Mouse (Mus musculus) hindbrain, postnatal 0 days (tissue): ENCODE data around the gene 1110059E24Rik. TPM values are rescaled to one million over a fixed set of nuclear protein-coding genes. Genes with fewer than 3 reads are reported as not detected.
"Not testable (repeated sequence)": the region's sequence is repeated elsewhere in the genome, so short reads cannot be mapped to it uniquely, and the experiment has no call there.

ENCODE experiments used
- ATAC-seq: fragments of 200-750 bp; cut with Nextera tagmentation; 2 replicates; pipeline ENCODE4 v1.8.0; 2017; ENCODE audit warnings: mild to moderate bottlenecking, moderate TSS enrichment, moderate library complexity
- DNase-seq: peaks from one replicate; pipeline ENCODE4 v3.0.0-alpha.2; 2015; ENCODE audit warnings: low spot score
- H3K27ac ChIP-seq: fragments of 300-500 bp; sonication (generic); 2 replicates; pipeline ENCODE4 v1.5.1; 2014; ENCODE audit warnings: mild to moderate bottlenecking
- H3K27me3 ChIP-seq: fragments of 300-500 bp; sonication (generic); 2 replicates; pipeline ENCODE4 v1.6.1; 2014; ENCODE audit warnings: low read length, mixed read lengths; ENCODE audit not compliant: insufficient read depth
- H3K36me3 ChIP-seq: fragments of 300-500 bp; sonication (generic); 2 replicates; pipeline ENCODE4 v1.6.1; 2014; ENCODE audit warnings: low read length, mixed read lengths; ENCODE audit not compliant: insufficient read depth
- H3K4me1 ChIP-seq: fragments of 300-500 bp; sonication (generic); 2 replicates; pipeline ENCODE4 v1.6.1; 2014; ENCODE audit warnings: antibody characterized with exemption, low read length, mixed read lengths; ENCODE audit not compliant: insufficient read depth
- H3K4me2 ChIP-seq: fragments of 300-500 bp; sonication (generic); 2 replicates; pipeline ENCODE4 v1.6.1; 2014; ENCODE audit warnings: low read depth, mild to moderate bottlenecking, low read length, moderate library complexity, mixed read lengths
- H3K4me3 ChIP-seq: fragments of 300-500 bp; sonication (generic); 2 replicates; pipeline ENCODE4 v1.5.1; 2014; ENCODE audit warnings: low read length
- H3K9ac ChIP-seq: fragments of 300-500 bp; sonication (generic); replicated peaks from 2 replicates; pipeline ENCODE4 v1.6.1; 2014; ENCODE audit warnings: mild to moderate bottlenecking, low read length, moderate library complexity, mixed read lengths
- H3K9me3 ChIP-seq: fragments of 300-500 bp; sonication (generic); 2 replicates; pipeline ENCODE4 v1.6.1; 2016; ENCODE audit warnings: low read length, mixed read lengths
- CTCF ChIP-seq: IDR thresholded peaks from 2 replicates; pipeline ENCODE4 v1.5.1; 2016; ENCODE audit warnings: antibody characterized with exemption, control low read depth, low read depth
- WGBS: fragments of 180-500 bp; shearing (Covaris S2); extraction: QIAGEN DNeasy Blood & Tissue Kit; methylation state at CpG from one replicate; pipeline ENCODE4 v1.1.7; 2014; 5-methylcytosine and 5-hydroxymethylcytosine counted together
- polyA plus RNA-seq: library from polyadenylated mRNA; unstranded; fragments of >200 nt; fragmentation: Nextera tagmentation; extraction: Ambion mirVana; gene quantifications from 2 replicates; pipeline ENCODE4 v1.2.1, GENCODE M21; 2015
- total RNA-seq: library from RNA; depleted of rRNA; stranded (reverse); fragments of >200 nt; gene quantifications from 2 replicates; pipeline ENCODE4 v1.2.3, GENCODE M21; 2014

1110059E24Rik gene
- total and polyA plus RNA-seq, 2 experiments from 2014 or later, result 19.0 to 53.3 TPM

DNA sequence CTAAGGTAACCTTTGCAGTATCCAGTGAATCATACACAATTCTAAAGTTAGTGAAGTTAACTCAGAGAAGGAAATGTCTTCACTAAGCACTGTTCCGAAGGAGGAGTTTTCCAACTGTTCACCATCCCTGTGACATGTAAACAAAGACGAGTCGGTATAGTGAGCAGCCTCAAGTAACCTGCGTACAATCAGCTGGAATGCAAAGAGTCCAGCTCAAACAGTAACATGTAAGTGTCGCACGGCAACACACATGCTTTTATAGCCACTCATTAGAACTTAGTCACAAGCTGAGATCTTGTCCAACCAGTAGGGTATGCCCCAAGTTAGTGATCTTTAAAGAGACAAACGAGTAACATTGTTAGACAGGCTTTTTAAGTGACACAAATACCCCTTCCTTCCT is 15.1 kb downstream of the 1110059E24Rik start:
- ATAC-seq, result no peak
- H3K27ac ChIP-seq, result no peak overlapping the region

DNA sequence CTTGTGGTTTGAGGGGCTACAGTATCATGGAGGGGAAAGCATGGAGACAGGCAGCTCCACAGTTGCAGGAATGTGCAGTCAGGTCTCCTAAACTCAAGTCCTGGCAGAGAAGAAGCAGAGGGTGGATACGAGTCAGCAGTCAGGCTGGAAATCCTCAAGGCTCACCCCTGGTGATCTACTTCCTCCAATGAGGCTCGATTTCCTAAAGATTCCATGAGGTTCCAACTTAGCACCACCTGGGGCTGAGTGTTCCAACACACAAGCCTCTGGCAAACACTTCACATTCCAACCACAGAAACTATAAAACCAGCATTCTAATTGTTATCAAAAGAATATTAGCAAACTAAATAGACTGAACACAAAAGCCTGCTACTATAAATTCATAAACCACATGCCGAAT is 15.9 kb downstream of the 1110059E24Rik start:
- Histone ChIP-seq H3K9me3 (no peaks in the 10 kb centered on the region), H3K4me1 (no peaks in the 10 kb centered on the region), H3K4me2 (no peak overlapping the region), H3K4me3 (no peak overlapping the region), H3K9ac (no peak overlapping the region), H3K36me3 (no peaks in the 10 kb centered on the region), H3K27ac (no peak overlapping the region), H3K27me3 (no peaks in the 10 kb centered on the region)
- no peak for ATAC-seq
- 83% methylated on average over 3 of the region's 3 CpGs for WGBS
- no peak for DNase-seq
- no peak for TF ChIP-seq CTCF

More for the DNA sequence above, 15.1 kb downstream of the 1110059E24Rik start:
- H3K36me3 ChIP-seq, result no peaks in the 10 kb centered on the region
- DNase-seq, result no peak
- H3K9me3 ChIP-seq, result no peaks in the 10 kb centered on the region
- no peaks in the 10 kb centered on the region for H3K4me1 ChIP-seq
- H3K9ac ChIP-seq, result no peak overlapping the region
- H3K4me2 ChIP-seq, result no peak overlapping the region
- 88% methylated on average over 7 of the region's 7 CpGs for WGBS
- no peaks in the 10 kb centered on the region for H3K27me3 ChIP-seq
- H3K4me3 ChIP-seq, result no peak overlapping the region
- TF ChIP-seq CTCF, result no peak

GRCm38 (mm10) chr19:21635406-21635805 is 17.4 kb downstream of the 1110059E24Rik start:
- no peak for TF ChIP-seq CTCF
- H3K4me1 ChIP-seq, result no peaks in the 10 kb centered on the region
- no peak overlapping the region for H3K27ac ChIP-seq
- H3K4me2 ChIP-seq, result no peak overlapping the region
- no peak overlapping the region for H3K9ac ChIP-seq
- DNase-seq (no peak), ATAC-seq (no peak)
- no peaks in the 10 kb centered on the region for H3K27me3 ChIP-seq
- no peaks in the 10 kb centered on the region for H3K9me3 ChIP-seq
- H3K36me3 ChIP-seq, result no peaks in the 10 kb centered on the region
- no peak overlapping the region for H3K4me3 ChIP-seq
- WGBS, result 93% methylated on average over 2 of the region's 2 CpGs

DNA sequence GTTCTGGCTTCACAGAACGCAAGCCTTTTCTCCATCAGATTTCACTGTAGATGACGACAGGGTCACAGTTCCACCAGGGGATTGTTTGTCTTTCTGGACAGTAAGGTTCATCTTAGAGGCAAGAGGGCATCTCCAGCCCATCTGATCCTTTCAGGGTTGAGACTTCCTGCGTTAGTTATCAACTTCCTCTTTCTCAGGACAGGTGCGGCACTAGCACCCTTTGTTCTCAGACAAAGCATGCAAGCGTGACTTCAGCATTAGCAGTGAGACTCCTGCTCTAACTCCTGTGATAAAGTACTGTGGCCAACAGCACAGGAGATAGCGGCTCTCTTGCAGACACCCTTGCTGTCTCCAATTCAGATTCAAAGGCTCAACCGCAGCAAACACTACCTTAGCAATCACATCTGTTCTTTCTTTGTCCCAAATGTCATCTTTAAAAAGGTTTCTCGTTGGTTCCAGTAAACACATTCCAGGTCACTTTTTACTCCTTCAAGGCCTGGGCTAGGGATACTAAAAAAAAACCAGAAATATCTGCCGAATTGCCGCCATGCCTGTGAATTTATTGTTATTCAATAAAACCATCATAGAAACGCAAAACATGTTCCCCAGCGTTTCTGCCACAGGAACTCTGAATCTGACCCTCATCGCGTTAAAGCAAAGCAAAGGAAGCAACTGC is 22.0 kb downstream of the 1110059E24Rik start:
- H3K4me2 ChIP-seq, result no peak overlapping the region
- H3K4me1 ChIP-seq, result no peaks in the 10 kb centered on the region
- no peak overlapping the region for H3K9ac ChIP-seq
- ATAC-seq (no peak), DNase-seq (no peak)
- H3K9me3 ChIP-seq, result no peaks in the 10 kb centered on the region
- H3K4me3 ChIP-seq, result no peak overlapping the region
- TF ChIP-seq CTCF, result no peak
- 74% methylated on average over 14 of the region's 14 CpGs for WGBS
- H3K27ac ChIP-seq, result no peak overlapping the region
- no peaks in the 10 kb centered on the region for H3K27me3 ChIP-seq
- H3K36me3 ChIP-seq, result no peaks in the 10 kb centered on the region

DNA sequence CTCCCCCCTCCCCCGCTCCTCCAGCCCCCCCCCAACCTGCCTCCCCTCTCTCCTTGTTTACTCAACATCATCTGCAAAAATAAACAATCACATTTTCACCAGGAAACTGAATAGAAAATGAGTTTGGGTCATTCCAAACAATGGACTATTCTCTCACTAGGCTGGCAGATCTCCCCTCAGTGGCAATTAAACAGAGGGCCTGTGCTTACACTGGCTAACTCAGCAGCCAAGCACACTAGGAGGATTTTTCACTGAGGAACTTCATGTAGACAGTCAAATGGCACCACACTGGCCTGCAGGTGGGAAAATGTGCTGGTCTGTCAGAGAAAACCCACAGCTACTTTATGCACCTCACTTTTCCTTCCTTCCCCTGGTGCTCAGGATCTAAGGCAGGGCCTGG is 23.3 kb downstream of the 1110059E24Rik start:
- Histone ChIP-seq H3K4me1 (no peaks in the 10 kb centered on the region), H3K27ac (no peak overlapping the region), H3K9me3 (no peaks in the 10 kb centered on the region), H3K4me2 (no peak overlapping the region), H3K27me3 (no peaks in the 10 kb centered on the region), H3K36me3 (no peaks in the 10 kb centered on the region), H3K9ac (no peak overlapping the region), H3K4me3 (no peak overlapping the region)
- DNase-seq, result no peak
- 81% methylated on average over 1 of the region's 1 CpGs for WGBS
- TF ChIP-seq CTCF, result no peak
- no peak for ATAC-seq

DNA sequence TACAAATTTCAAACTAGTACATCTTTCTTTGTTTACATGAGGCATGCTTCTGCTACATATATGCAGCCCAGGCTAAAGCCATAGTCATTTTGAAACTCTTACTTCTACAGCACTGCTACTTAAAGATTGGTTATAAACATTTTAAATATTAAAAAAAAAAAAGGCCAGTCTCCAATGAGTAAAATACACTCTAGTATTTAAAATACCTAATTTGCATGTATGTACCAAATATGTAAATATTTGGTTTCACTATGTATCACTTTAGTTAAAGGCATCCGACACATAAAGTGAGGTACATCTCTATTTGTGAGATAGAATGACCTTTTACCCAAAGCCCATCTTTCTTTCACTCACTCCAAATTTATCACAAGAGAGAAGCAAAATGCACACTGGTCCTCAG is 23.7 kb downstream of the 1110059E24Rik start:
- ATAC-seq, result no peak

GRCm38 (mm10) chr19:21628440-21628839 is 24.3 kb downstream of the 1110059E24Rik start:
- not testable (repeated sequence) for H3K4me2 ChIP-seq, H3K9me3 ChIP-seq, H3K27me3 ChIP-seq, H3K4me3 ChIP-seq, H3K9ac ChIP-seq, H3K27ac ChIP-seq, ATAC-seq, DNase-seq, H3K4me1 ChIP-seq, H3K36me3 ChIP-seq
- WGBS, result 74% methylated on average over 10 of the region's 11 CpGs

More for the DNA sequence above, 23.7 kb downstream of the 1110059E24Rik start:
- H3K4me2 ChIP-seq, result no peak overlapping the region
- no peak overlapping the region for H3K4me3 ChIP-seq
- H3K4me1 ChIP-seq, result no peaks in the 10 kb centered on the region
- no peak overlapping the region for H3K9ac ChIP-seq
- H3K36me3 ChIP-seq, result no peaks in the 10 kb centered on the region
- H3K27ac ChIP-seq, result no peak overlapping the region
- WGBS, result 87% methylated on average over 1 of the region's 1 CpGs
- TF ChIP-seq CTCF, result no peak
- H3K27me3 ChIP-seq, result no peaks in the 10 kb centered on the region
- H3K9me3 ChIP-seq, result no peaks in the 10 kb centered on the region
- no peak for DNase-seq
